Mouse (Mus musculus): ENCODE results near the gene Fbrs. TPM values are rescaled to one million over a fixed set of nuclear protein-coding genes. Genes with fewer than 3 reads are reported as not detected.

The Fbrs gene
- polyA plus RNA-seq, 1 experiment from 2014 or later, result 10.2 TPM

GRCm38 (mm10) chr7:127512231-127513015 lies 33.4 kb downstream of the Fbrs start:
- Histone ChIP-seq H3K9me3 (ENCODE audit: control insufficient read depth, low read length) (no peaks in the 10 kb centered on the region), H3K27ac (ENCODE audit: low read depth, low read length) (peak overlapping the region; percentile 100), H3K27me3 (replicated peaks; ENCODE audit: control insufficient read depth, insufficient read depth, low read length) (no peaks in the 10 kb centered on the region), H3K36me3 (ENCODE audit: control insufficient read depth, insufficient read depth, low read length) (peaks cover 12% of the 10 kb centered on the region), H3K4me3 (ENCODE audit: low read length) (peak overlapping the region; percentile 64), H3K4me2 (ENCODE audit: low read length) (peak overlapping the region; percentile 67), H3K4me1 (ENCODE audit: control insufficient read depth, insufficient read depth, low read depth, low read length) (peaks cover 18% of the 10 kb centered on the region), H3K9ac (ENCODE audit: low read depth, low read length) (peak overlapping the region; percentile 89)
- ATAC-seq, result peak; percentile 88
- under 1% methylated on average over 52 of the region's 93 CpGs for WGBS

GRCm38 (mm10) chr7:127513016-127513390 lies 34.0 kb downstream of the Fbrs start:
- 33% methylated on average over 8 of the region's 8 CpGs for WGBS
- H3K4me2 ChIP-seq (ENCODE audit: low read length), result peak overlapping the region; percentile 67
- H3K9ac ChIP-seq (ENCODE audit: low read depth, low read length), result peak overlapping the region; percentile 89
- H3K27ac ChIP-seq (ENCODE audit: low read depth, low read length), result peak overlapping the region; percentile 100
- peak overlapping the region; percentile 64 for H3K4me3 ChIP-seq (ENCODE audit: low read length)
- peaks cover 18% of the 10 kb centered on the region for H3K4me1 ChIP-seq (ENCODE audit: control insufficient read depth, insufficient read depth, low read depth, low read length)
- H3K9me3 ChIP-seq (ENCODE audit: control insufficient read depth, low read length), result no peaks in the 10 kb centered on the region
- H3K27me3 ChIP-seq (replicated peaks; ENCODE audit: control insufficient read depth, insufficient read depth, low read length), result no peaks in the 10 kb centered on the region
- no peak for ATAC-seq
- peaks cover 14% of the 10 kb centered on the region for H3K36me3 ChIP-seq (ENCODE audit: control insufficient read depth, insufficient read depth, low read length)

GRCm38 (mm10) chr7:127513781-127514180 lies 34.8 kb downstream of the Fbrs start:
- Histone ChIP-seq H3K4me2 (ENCODE audit: low read length) (peak overlapping the region; percentile 67), H3K9ac (ENCODE audit: low read depth, low read length) (no peak overlapping the region), H3K4me1 (ENCODE audit: control insufficient read depth, insufficient read depth, low read depth, low read length) (peaks cover 18% of the 10 kb centered on the region), H3K36me3 (ENCODE audit: control insufficient read depth, insufficient read depth, low read length) (peaks cover 14% of the 10 kb centered on the region), H3K9me3 (ENCODE audit: control insufficient read depth, low read length) (no peaks in the 10 kb centered on the region), H3K27ac (ENCODE audit: low read depth, low read length) (no peak overlapping the region), H3K27me3 (replicated peaks; ENCODE audit: control insufficient read depth, insufficient read depth, low read length) (no peaks in the 10 kb centered on the region), H3K4me3 (ENCODE audit: low read length) (no peak overlapping the region)
- 83% methylated on average over 3 of the region's 3 CpGs for WGBS
- no peak for ATAC-seq

GRCm38 (mm10) chr7:127515846-127516245 lies 36.8 kb downstream of the Fbrs start:
- Histone ChIP-seq H3K27me3 (replicated peaks; ENCODE audit: control insufficient read depth, insufficient read depth, low read length) (no peaks in the 10 kb centered on the region), H3K27ac (ENCODE audit: low read depth, low read length) (no peak overlapping the region), H3K36me3 (ENCODE audit: control insufficient read depth, insufficient read depth, low read length) (peaks cover 21% of the 10 kb centered on the region), H3K4me3 (ENCODE audit: low read length) (no peak overlapping the region), H3K9ac (ENCODE audit: low read depth, low read length) (no peak overlapping the region), H3K9me3 (ENCODE audit: control insufficient read depth, low read length) (no peaks in the 10 kb centered on the region), H3K4me2 (ENCODE audit: low read length) (no peak overlapping the region), H3K4me1 (ENCODE audit: control insufficient read depth, insufficient read depth, low read depth, low read length) (peaks cover 18% of the 10 kb centered on the region)
- no peak for ATAC-seq
- WGBS, result 87% methylated on average over 7 of the region's 7 CpGs

- 94% methylated on average over 6 of the region's 7 CpGs for WGBS
- H3K36me3 ChIP-seq (ENCODE audit: control insufficient read depth, insufficient read depth, low read length), result peaks cover 26% of the 10 kb centered on the region
- H3K27me3 ChIP-seq (replicated peaks; ENCODE audit: control insufficient read depth, insufficient read depth, low read length), result no peaks in the 10 kb centered on the region
- no peak overlapping the region for H3K27ac ChIP-seq (ENCODE audit: low read depth, low read length)
- no peak overlapping the region for H3K4me3 ChIP-seq (ENCODE audit: low read length)
- no peak overlapping the region for H3K4me2 ChIP-seq (ENCODE audit: low read length)
- no peak overlapping the region for H3K9ac ChIP-seq (ENCODE audit: low read depth, low read length)
- no peak for ATAC-seq
- H3K4me1 ChIP-seq (ENCODE audit: control insufficient read depth, insufficient read depth, low read depth, low read length), result peaks cover 14% of the 10 kb centered on the region
- H3K9me3 ChIP-seq (ENCODE audit: control insufficient read depth, low read length), result no peaks in the 10 kb centered on the region
Measured at GRCm38 (mm10) chr7:127516344-127516743, 37.3 kb downstream of the Fbrs start.

GRCm38 (mm10) chr7:127519284-127519683 lies 40.3 kb downstream of the Fbrs start, which contains the start of gene Gm42715:
Gene Gm42715, plus strand, starts transcription at chr7:127519584.
- 96% methylated on average over 3 of the region's 3 CpGs for WGBS
- Histone ChIP-seq H3K9ac (ENCODE audit: low read depth, low read length) (no peak within 1 kb of the TSS), H3K9me3 (ENCODE audit: control insufficient read depth, low read length) (no peaks in the 10 kb centered on the region), H3K4me1 (ENCODE audit: control insufficient read depth, insufficient read depth, low read depth, low read length) (no peaks in the 10 kb centered on the region), H3K4me2 (ENCODE audit: low read length) (no peak within 1 kb of the TSS), H3K27me3 (replicated peaks; ENCODE audit: control insufficient read depth, insufficient read depth, low read length) (no peaks in the 10 kb centered on the region), H3K4me3 (ENCODE audit: low read length) (no peak within 1 kb of the TSS), H3K27ac (ENCODE audit: low read depth, low read length) (no peak within 1 kb of the TSS), H3K36me3 (ENCODE audit: control insufficient read depth, insufficient read depth, low read length) (peaks cover 45% of the 10 kb centered on the region)
- no peak for ATAC-seq

Small RNAs within 50 kb of the gene (microRNA-seq; reads per million reads assigned to microRNA genes)
- gene Gm47278 (not detected), gene Mir7060 (not detected)

Other genes with a start within 250 kb of the Fbrs start
- gene Zfp553, start 246.1 kb upstream of the Fbrs start, polyA plus RNA-seq (2015; fragmentation: Nextera tagmentation; extraction: Ambion mirVana), result 42.7 and 49.1 TPM in 2 replicates
- gene Sept1, start 246.1 kb upstream of the Fbrs start, polyA plus RNA-seq (2015; fragmentation: Nextera tagmentation; extraction: Ambion mirVana), result 12.1 and 12.3 TPM in 2 replicates
- 76.8 and 82.6 TPM in 2 replicates for gene Zfp771, start 234.9 kb upstream of the Fbrs start, polyA plus RNA-seq (2015; fragmentation: Nextera tagmentation; extraction: Ambion mirVana)
- gene Dctpp1, start 218.5 kb upstream of the Fbrs start, polyA plus RNA-seq (2015; fragmentation: Nextera tagmentation; extraction: Ambion mirVana), result 118 and 122 TPM in 2 replicates
- 54.2 and 58.9 TPM in 2 replicates for gene Sephs2, start 205.1 kb upstream of the Fbrs start, polyA plus RNA-seq (2015; fragmentation: Nextera tagmentation; extraction: Ambion mirVana)
- 0.26 and 0.44 TPM in 2 replicates for gene Itgal, start 182.9 kb upstream of the Fbrs start, polyA plus RNA-seq (2015; fragmentation: Nextera tagmentation; extraction: Ambion mirVana)
- gene Zfp768, start 133.6 kb upstream of the Fbrs start, polyA plus RNA-seq (2015; fragmentation: Nextera tagmentation; extraction: Ambion mirVana), result 16.3 and 17.4 TPM in 2 replicates
- 8.7 and 9.3 TPM in 2 replicates for gene Zfp747, start 103.1 kb upstream of the Fbrs start, polyA plus RNA-seq (2015; fragmentation: Nextera tagmentation; extraction: Ambion mirVana)
- 3.9 and 4.5 TPM in 2 replicates for gene 9130019O22Rik, start 92.0 kb upstream of the Fbrs start, polyA plus RNA-seq (2015; fragmentation: Nextera tagmentation; extraction: Ambion mirVana)
- 4.6 and 5.4 TPM in 2 replicates for gene E430018J23Rik, start 85.6 kb upstream of the Fbrs start, polyA plus RNA-seq (2015; fragmentation: Nextera tagmentation; extraction: Ambion mirVana)
- gene Zfp764, start 72.4 kb upstream of the Fbrs start, polyA plus RNA-seq (2015; fragmentation: Nextera tagmentation; extraction: Ambion mirVana), result 4.0 and 4.1 TPM in 2 replicates
- 27.4 and 29.1 TPM in 2 replicates for gene Zfp688, start 57.1 kb upstream of the Fbrs start, polyA plus RNA-seq (2015; fragmentation: Nextera tagmentation; extraction: Ambion mirVana)
- gene Zfp689, start 30.0 kb upstream of the Fbrs start, polyA plus RNA-seq (2015; fragmentation: Nextera tagmentation; extraction: Ambion mirVana), result 13.2 and 15.9 TPM in 2 replicates
- gene Prr14, start 19.6 kb upstream of the Fbrs start, polyA plus RNA-seq (2015; fragmentation: Nextera tagmentation; extraction: Ambion mirVana), result 29.0 and 35.2 TPM in 2 replicates
- 37.9 and 38.7 TPM in 2 replicates for gene Srcap, start 32.8 kb downstream of the Fbrs start, polyA plus RNA-seq (2015; fragmentation: Nextera tagmentation; extraction: Ambion mirVana)
- gene Gm42715, start 40.4 kb downstream of the Fbrs start, polyA plus RNA-seq (2015; fragmentation: Nextera tagmentation; extraction: Ambion mirVana), result 13.2 and 13.7 TPM in 2 replicates
- 4.3 and 6.2 TPM in 2 replicates for gene Tmem265, start 82.2 kb downstream of the Fbrs start, polyA plus RNA-seq (2015; fragmentation: Nextera tagmentation; extraction: Ambion mirVana)
- gene Phkg2, start 94.1 kb downstream of the Fbrs start, polyA plus RNA-seq (2015; fragmentation: Nextera tagmentation; extraction: Ambion mirVana), result 60.5 and 60.9 TPM in 2 replicates
- 11.6 and 13.3 TPM in 2 replicates for gene Ccdc189, start 109.4 kb downstream of the Fbrs start, polyA plus RNA-seq (2015; fragmentation: Nextera tagmentation; extraction: Ambion mirVana)
- 38.0 and 48.1 TPM in 2 replicates for gene Rnf40, start 109.6 kb downstream of the Fbrs start, polyA plus RNA-seq (2015; fragmentation: Nextera tagmentation; extraction: Ambion mirVana)
- gene Zfp629, start 136.6 kb downstream of the Fbrs start, polyA plus RNA-seq (2015; fragmentation: Nextera tagmentation; extraction: Ambion mirVana), result 15.0 and 20.7 TPM in 2 replicates
- gene Bcl7c, start 229.7 kb downstream of the Fbrs start, polyA plus RNA-seq (2015; fragmentation: Nextera tagmentation; extraction: Ambion mirVana), result 39.5 and 41.9 TPM in 2 replicates
- 3.4 and 4.9 TPM in 2 replicates for gene Ctf1, start 233.5 kb downstream of the Fbrs start, polyA plus RNA-seq (2015; fragmentation: Nextera tagmentation; extraction: Ambion mirVana)

Data from hindbrain, embryonic 16.5 days (tissue).